Mouse (Mus musculus) megakaryocyte, embryonic 14.5 days (primary cell): Measurements from ENCODE around the gene Slc22a23.

Experiments
- FLI1 ChIP-seq: IDR thresholded peaks from 2 replicates; pipeline ENCODE4 v1.6.1; 2012; ENCODE audit warnings: low read length, inconsistent platforms, mixed read lengths
- GATA1 ChIP-seq: IDR thresholded peaks from 3 replicates; pipeline ENCODE4 v1.6.1; 2012; ENCODE audit warnings: mixed read lengths, low read length, inconsistent platforms, borderline replicate concordance

- TF ChIP-seq GATA1 (no peak), FLI1 (no peak)
These were observed 117.0 kb downstream of the Slc22a23 start for GRCm38 (mm10) chr13:34227720-34228661.
